Mouse (Mus musculus) cerebellum, adult 2 months (tissue): ENCODE data around the gene Hcrtr1.

Source experiments
- CTCF ChIP-seq: fragments of 200-500 bp; IDR thresholded peaks from 2 replicates; pipeline ENCODE4 v1.5.1; 2011; ENCODE audit warnings: low read depth, mild to moderate bottlenecking, control low read depth, low read length, moderate library complexity, borderline replicate concordance; ENCODE audit not compliant: insufficient read depth
- POLR2A ChIP-seq: fragments of 200-500 bp; IDR thresholded peaks from 2 replicates; pipeline ENCODE4 v1.6.1; 2011; ENCODE audit warnings: low read length, control low read depth, borderline replicate concordance; ENCODE audit not compliant: insufficient read depth

- no peak for TF ChIP-seq CTCF
- TF ChIP-seq POLR2A = no peak
These were observed 5.8 kb downstream of the Hcrtr1 start for GRCm38 (mm10) chr4:130133399-130133798.
